Mouse (Mus musculus): ENCODE data around the gene Madcam1.

GRCm38 (mm10) chr10:79672088-79672455 is 7.7 kb downstream of the Madcam1 start:
- TF ChIP-seq CTCF (IDR thresholded peaks at IDR 0.05; ENCODE audit: low read depth, low read length), result no peak
- no peak for TF ChIP-seq GATA1 (IDR thresholded peaks at IDR 0.05; ENCODE audit: borderline replicate concordance, low read length)
- TF ChIP-seq TAL1 (conservative IDR thresholded peaks at IDR 0.05; ENCODE audit: low read depth, low read length), result no peak
- TF ChIP-seq GATA2 (IDR thresholded peaks at IDR 0.05; ENCODE audit: borderline replicate concordance, low read depth, low read length), result no peak

Data from G1E (cell line).